Mouse (Mus musculus) adrenal gland, postnatal 14 days (tissue): ENCODE measurements around the gene Sftpa1. TPM values are rescaled to one million over a fixed set of nuclear protein-coding genes. Genes with fewer than 3 reads are reported as not detected.
A peak's percentile ranks its signal among the peaks of the same experiment; 100 is the strongest.

Source experiments
- DNase-seq: peaks from one replicate; pipeline ENCODE4 v3.0.0; 2021; ENCODE audit warnings: mixed read lengths
- long read RNA-seq, 2 experiments: library from polyadenylated mRNA; stranded (forward); transcript quantifications; one replicate each; pipeline ENCODE4 v2.0.0; 2021
- total RNA-seq: library from RNA; stranded (reverse); gene quantifications from 2 replicates; pipeline ENCODE4 v1.2.3, GENCODE M21; 2021

The Sftpa1 gene
- total RNA-seq, result 0.11 and 1.8 TPM in 2 replicates
- long read RNA-seq, experiment 1, result 0 reads
- long read RNA-seq, experiment 2, result 0 reads

GRCm38 (mm10) chr14:41131540-41131939 lies at the start of gene Sftpa1:
Gene Sftpa1, plus strand, starts transcription at chr14:41131782.
- no peak for DNase-seq

GRCm38 (mm10) chr14:41082408-41082807 lies 49.2 kb upstream of the Sftpa1 start:
- no peak for DNase-seq

GRCm38 (mm10) chr14:41087509-41087908 lies 44.1 kb upstream of the Sftpa1 start:
- peak; percentile 33 for DNase-seq

- peak; percentile 48 for DNase-seq
Measured at GRCm38 (mm10) chr14:41090777-41091176, 40.8 kb upstream of the Sftpa1 start.

GRCm38 (mm10) chr14:41094114-41094513 lies 37.5 kb upstream of the Sftpa1 start:
- no peak for DNase-seq

GRCm38 (mm10) chr14:41096296-41096860 lies 35.2 kb upstream of the Sftpa1 start:
- DNase-seq, result no peak

- DNase-seq, result no peak
Measured at GRCm38 (mm10) chr14:41098726-41099125, 32.9 kb upstream of the Sftpa1 start.

- no peak for DNase-seq
Measured at GRCm38 (mm10) chr14:41100712-41101111, 30.9 kb upstream of the Sftpa1 start.

- DNase-seq, result no peak
Measured at GRCm38 (mm10) chr14:41101242-41101641, 30.3 kb upstream of the Sftpa1 start.

GRCm38 (mm10) chr14:41102269-41102668 lies 29.3 kb upstream of the Sftpa1 start:
- DNase-seq, result no peak

- DNase-seq, result no peak
Measured at GRCm38 (mm10) chr14:41104853-41105444, 26.6 kb upstream of the Sftpa1 start, which contains the start of gene Mat1a. Gene Mat1a, plus strand, starts transcription at chr14:41105035.

- no peak for DNase-seq
Measured at GRCm38 (mm10) chr14:41111031-41111668, 20.4 kb upstream of the Sftpa1 start.

- no peak for DNase-seq
Measured at GRCm38 (mm10) chr14:41112944-41113343, 18.6 kb upstream of the Sftpa1 start.

GRCm38 (mm10) chr14:41116271-41116670 lies 15.3 kb upstream of the Sftpa1 start:
- no peak for DNase-seq

GRCm38 (mm10) chr14:41124683-41125082 lies 6.9 kb upstream of the Sftpa1 start:
- no peak for DNase-seq

- peak; percentile 39 for DNase-seq
Measured at GRCm38 (mm10) chr14:41127997-41128396, 3.6 kb upstream of the Sftpa1 start.

GRCm38 (mm10) chr14:41137006-41137405 lies 5.4 kb downstream of the Sftpa1 start:
- DNase-seq, result no peak

- DNase-seq, result no peak
Measured at GRCm38 (mm10) chr14:41140686-41141085, 9.1 kb downstream of the Sftpa1 start.

GRCm38 (mm10) chr14:41146035-41146434 lies 14.5 kb downstream of the Sftpa1 start:
- DNase-seq, result no peak

GRCm38 (mm10) chr14:41146922-41147321 lies 15.3 kb downstream of the Sftpa1 start:
- DNase-seq, result no peak

- no peak for DNase-seq
Measured at GRCm38 (mm10) chr14:41147356-41147755, 15.8 kb downstream of the Sftpa1 start.

GRCm38 (mm10) chr14:41151220-41151898 lies 19.8 kb downstream of the Sftpa1 start, which contains the start of gene Mbl1:
Gene Mbl1, plus strand, starts transcription at chr14:41151458.
- DNase-seq, result no peak

- DNase-seq, result no peak
Measured at GRCm38 (mm10) chr14:41160076-41160475, 28.5 kb downstream of the Sftpa1 start.
